Mouse (Mus musculus) frontal cortex, adult 2 months (tissue): Measurements from ENCODE around the gene Usp24. TPM values are rescaled to one million over a fixed set of nuclear protein-coding genes. Genes with fewer than 3 reads are reported as not detected.

Source experiments
- DNase-seq, 2 experiments: peaks; one replicate each; pipeline ENCODE4 v3.0.0; 2022; ENCODE audit warnings: low spot score in 1 of 2; ENCODE audit errors: extremely low spot score in 1 of 2
- polyA plus RNA-seq: library from polyadenylated mRNA; depleted of rRNA; stranded (reverse); fragments of >200 nt; gene quantifications from 2 replicates; pipeline ENCODE4 v1.2.3, GENCODE M21; 2012; rRNA removed

Usp24 gene
- polyA plus RNA-seq = 17.6 and 19.9 TPM in 2 replicates

GRCm38 (mm10) chr4:106315921-106316350 lies at the start of gene Usp24:
TSS of gene Usp24 (plus strand) at chr4:106316213.
- DNase-seq = peak; percentile 14 to 64

- no peak for DNase-seq
Measured at GRCm38 (mm10) chr4:106276937-106277336, 39.1 kb upstream of the Usp24 start.

GRCm38 (mm10) chr4:106279177-106279576 lies 36.8 kb upstream of the Usp24 start:
- no peak for DNase-seq

- no peak for DNase-seq
Measured at GRCm38 (mm10) chr4:106281128-106281491, 34.9 kb upstream of the Usp24 start.

GRCm38 (mm10) chr4:106281492-106282122 lies 34.4 kb upstream of the Usp24 start:
- DNase-seq = peak in 1 of 2 experiments; percentile 57

GRCm38 (mm10) chr4:106282123-106282510 lies 33.9 kb upstream of the Usp24 start:
- DNase-seq = no peak

- no peak for DNase-seq
Measured at GRCm38 (mm10) chr4:106286958-106287743, 28.9 kb upstream of the Usp24 start.

- DNase-seq = no peak
Measured at GRCm38 (mm10) chr4:106290201-106290600, 25.8 kb upstream of the Usp24 start.

GRCm38 (mm10) chr4:106292823-106293222 lies 23.2 kb upstream of the Usp24 start:
- DNase-seq = no peak

GRCm38 (mm10) chr4:106293378-106294090 lies 22.5 kb upstream of the Usp24 start:
- DNase-seq = no peak

- DNase-seq = no peak
Measured at GRCm38 (mm10) chr4:106295696-106296095, 20.3 kb upstream of the Usp24 start.

GRCm38 (mm10) chr4:106296412-106297086 lies 19.5 kb upstream of the Usp24 start:
- no peak for DNase-seq

- no peak for DNase-seq
Measured at GRCm38 (mm10) chr4:106301346-106301745, 14.7 kb upstream of the Usp24 start.

- no peak for DNase-seq
Measured at GRCm38 (mm10) chr4:106308090-106308489, 7.9 kb upstream of the Usp24 start.

GRCm38 (mm10) chr4:106312651-106313050 lies 3.4 kb upstream of the Usp24 start:
- no peak for DNase-seq

- DNase-seq = no peak
Measured at GRCm38 (mm10) chr4:106313070-106313469, 2.9 kb upstream of the Usp24 start.

GRCm38 (mm10) chr4:106313874-106314273 lies 2.1 kb upstream of the Usp24 start:
- no peak for DNase-seq

GRCm38 (mm10) chr4:106314291-106314690 lies 1.7 kb upstream of the Usp24 start:
- DNase-seq = no peak

- peak in 1 of 2 experiments; percentile 26 for DNase-seq
Measured at GRCm38 (mm10) chr4:106316351-106317178, 552 bp downstream of the Usp24 start.
